Mouse (Mus musculus) liver, embryonic 14.5 days (tissue): ENCODE data around the gene Tmem242. TPM values are rescaled to one million over a fixed set of nuclear protein-coding genes. Genes with fewer than 3 reads are reported as not detected.

Experiments used
- ATAC-seq: fragments of 200-750 bp; cut with Nextera tagmentation; 2 replicates; pipeline ENCODE4 v1.8.0; 2017; ENCODE audit warnings: moderate number of reproducible peaks, mild to moderate bottlenecking, moderate library complexity; ENCODE audit not compliant: insufficient read depth
- DNase-seq, 3 experiments: peaks; one replicate each; pipeline ENCODE4 v3.0.0-alpha.2; 2012 to 2013; ENCODE audit warnings: low read depth in 3 of 3, low spot score in 3 of 3
- H3K27ac ChIP-seq: fragments of 300-500 bp; sonication (generic); 2 replicates; pipeline ENCODE4 v1.5.1; 2014; ENCODE audit warnings: moderate library complexity, mild to moderate bottlenecking, control low read depth, inconsistent platforms
- H3K27me3 ChIP-seq: fragments of 300-500 bp; sonication (generic); 2 replicates; pipeline ENCODE4 v1.6.1; 2014; ENCODE audit warnings: mild to moderate bottlenecking, low read length, moderate library complexity; ENCODE audit not compliant: control insufficient read depth, insufficient read depth
- H3K36me3 ChIP-seq: fragments of 300-500 bp; sonication (generic); replicated peaks from 2 replicates; pipeline ENCODE4 v1.6.1; 2014; ENCODE audit warnings: low read depth; ENCODE audit not compliant: control insufficient read depth, insufficient read depth
- H3K4me1 ChIP-seq, 2 experiments: fragments of 200-500 bp in 1 of 2; fragments of 300-500 bp in 1 of 2; sonication (generic) in 1 of 2; replicated peaks; 2 replicates each; pipeline ENCODE4 v1.6.1; 2012 to 2014; ENCODE audit warnings: antibody characterized with exemption in 1 of 2, inconsistent platforms in 1 of 2, low read length in 1 of 2; ENCODE audit not compliant: control insufficient read depth in 2 of 2, insufficient read depth in 2 of 2
- H3K4me2 ChIP-seq: fragments of 300-500 bp; sonication (generic); 2 replicates; pipeline ENCODE4 v1.6.1; 2014; ENCODE audit warnings: low read depth, mild to moderate bottlenecking, control low read depth, moderate library complexity
- H3K4me3 ChIP-seq, 2 experiments: fragments of 200-500 bp in 1 of 2; fragments of 300-500 bp in 1 of 2; sonication (generic) in 1 of 2; 2 replicates each; pipeline ENCODE4 v1.5.1; 2012 to 2014; ENCODE audit warnings: low read depth in 2 of 2, low read length in 2 of 2, mild to moderate bottlenecking in 2 of 2, control low read depth in 1 of 2, inconsistent platforms in 1 of 2, moderate library complexity in 1 of 2; ENCODE audit not compliant: insufficient read depth in 1 of 2
- H3K9ac ChIP-seq: fragments of 300-500 bp; sonication (generic); replicated peaks from 2 replicates; pipeline ENCODE4 v1.6.1; 2014; ENCODE audit warnings: mild to moderate bottlenecking, control low read depth, moderate library complexity
- H3K9me3 ChIP-seq: fragments of 300-500 bp; sonication (generic); 2 replicates; pipeline ENCODE4 v1.6.1; 2016; ENCODE audit warnings: low read length, mixed read lengths; ENCODE audit not compliant: control insufficient read depth
- CTCF ChIP-seq: IDR thresholded peaks from 2 replicates; pipeline ENCODE4 v1.5.1; 2016; ENCODE audit warnings: antibody characterized with exemption, low read depth, control low read depth
- EP300 ChIP-seq: IDR thresholded peaks from 2 replicates; pipeline ENCODE4 v1.6.1; 2016; ENCODE audit warnings: antibody characterized with exemption, low read depth
- WGBS: fragments of 180-500 bp; shearing (Covaris S2); extraction: QIAGEN DNeasy Blood & Tissue Kit; methylation state at CpG from one replicate; pipeline ENCODE4 v1.1.7; 2014; ENCODE audit not compliant: insufficient replicate concordance; 5-methylcytosine and 5-hydroxymethylcytosine counted together
- microRNA-seq: library from miRNA; unstranded; fragments of <30 nt; microRNA quantifications from one replicate; pipeline ENCODE4, GENCODE M21; 2016
- polyA plus RNA-seq, 2 experiments: library from polyadenylated mRNA; depleted of rRNA in 1 of 2; stranded (reverse) in 1 of 2; unstranded in 1 of 2; fragments of >200 nt; fragmentation: Nextera tagmentation in 1 of 2; extraction: Ambion mirVana in 1 of 2; gene quantifications; 2 replicates each; pipeline versions ENCODE4 v1.2.1 to v1.2.3; 2012 to 2014

The Tmem242 gene
- polyA plus RNA-seq, 2 experiments = 10.5 to 42.5 TPM

DNA sequence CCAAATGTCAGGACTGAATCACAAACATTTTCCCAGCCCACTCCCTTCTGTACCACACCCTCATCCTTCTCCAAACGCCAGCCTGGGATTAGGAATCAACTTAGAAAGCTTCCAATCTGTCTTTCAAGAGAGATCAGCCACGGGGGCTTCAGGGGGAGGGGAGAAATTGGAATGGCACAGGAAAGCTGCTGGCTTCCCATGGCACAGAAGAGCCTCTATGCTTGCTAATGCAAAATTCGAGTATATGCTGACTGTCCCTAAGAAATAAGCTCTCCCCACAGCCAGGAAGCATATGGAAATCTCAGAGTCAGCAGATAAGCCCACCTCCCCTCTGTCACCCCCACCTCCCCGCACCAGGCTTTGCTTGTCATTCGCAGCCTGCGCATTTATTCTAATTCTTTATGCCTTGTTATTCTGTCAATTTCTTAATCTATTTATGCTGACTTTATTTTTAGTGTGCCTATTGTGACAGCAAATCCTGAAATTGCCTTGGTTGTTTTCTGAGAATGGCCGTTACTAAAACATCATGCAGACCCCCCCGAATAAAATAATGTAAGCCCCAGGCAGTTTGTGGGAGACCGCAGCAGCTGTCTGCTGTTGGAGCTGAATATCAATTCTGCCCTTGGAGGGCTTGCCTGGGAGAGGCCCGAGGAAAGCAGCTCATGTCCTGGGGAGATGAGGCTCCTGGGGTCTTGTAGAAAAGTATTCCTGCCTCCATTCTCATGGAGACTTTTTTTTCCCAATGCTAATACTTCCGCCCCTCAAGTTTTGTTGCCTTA, 62.7 kb downstream of the Tmem242 start:
- Histone ChIP-seq H3K9ac (no peak overlapping the region), H3K4me1 (peaks cover 0 to 3% of the 10 kb centered on the region in 2 experiments; a peak in 2 of 4 replicates), H3K36me3 (no peaks in the 10 kb centered on the region), H3K27ac (no peak overlapping the region), H3K9me3 (no peaks in the 10 kb centered on the region), H3K27me3 (no peaks in the 10 kb centered on the region), H3K4me2 (no peak overlapping the region; the same call in 1 of the 2 replicates), H3K4me3 (no peak overlapping the region)
- WGBS = 25% methylated on average over 11 of the region's 11 CpGs
- TF ChIP-seq CTCF (no peak), EP300 (no peak)
- ATAC-seq (no peak), DNase-seq (no peak)

DNA sequence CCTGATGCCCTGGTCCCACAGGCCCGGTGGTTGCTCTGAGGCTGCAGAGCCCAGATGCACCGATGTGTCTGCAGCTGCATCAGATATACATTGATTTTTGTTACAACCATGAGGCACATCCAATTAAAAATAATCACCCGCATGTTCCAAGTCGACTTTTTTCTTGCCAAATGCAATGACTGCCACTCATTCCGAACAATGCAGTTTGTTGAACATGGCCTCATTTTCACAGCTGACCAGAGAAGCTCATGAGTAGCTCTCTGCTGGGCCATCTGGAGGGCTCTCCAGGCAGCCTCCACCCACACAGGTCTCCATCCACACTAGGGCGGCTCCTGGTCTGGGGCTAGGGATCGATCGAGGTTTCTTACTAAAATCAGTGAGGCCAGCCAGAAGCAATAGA, 67.1 kb downstream of the Tmem242 start:
- DNase-seq (no peak), ATAC-seq (no peak)
- H3K9ac ChIP-seq = no peak overlapping the region
- no peak overlapping the region for H3K4me3 ChIP-seq
- H3K4me1 ChIP-seq = peaks cover 0 to 1% of the 10 kb centered on the region in 2 experiments; a peak in 2 of 4 replicates
- H3K27me3 ChIP-seq = no peaks in the 10 kb centered on the region
- WGBS = 70% methylated on average over 8 of the region's 8 CpGs
- H3K9me3 ChIP-seq = no peaks in the 10 kb centered on the region
- TF ChIP-seq CTCF (no peak), EP300 (no peak)
- H3K36me3 ChIP-seq = no peaks in the 10 kb centered on the region
- no peak overlapping the region for H3K27ac ChIP-seq
- no peak overlapping the region for H3K4me2 ChIP-seq

DNA sequence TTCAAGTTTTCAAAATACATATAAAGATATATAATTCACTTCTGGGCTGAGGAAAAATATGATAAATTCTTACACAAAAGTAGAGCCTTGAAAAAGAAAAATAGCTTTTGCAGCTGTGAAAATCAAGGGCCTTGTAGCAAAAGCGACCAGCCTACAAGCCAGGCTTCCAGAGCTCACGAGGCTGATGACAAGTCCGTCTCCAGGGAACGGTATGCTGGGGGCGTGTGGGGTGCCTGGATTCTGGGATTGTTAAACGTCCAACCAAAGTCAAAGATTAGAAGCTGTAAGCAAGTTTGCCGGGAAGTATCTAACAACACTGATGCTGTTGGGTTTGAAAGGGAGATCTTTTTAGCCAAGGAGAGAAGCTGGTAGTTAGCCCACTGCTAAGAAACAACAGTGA, 68.5 kb downstream of the Tmem242 start:
- no peaks in the 10 kb centered on the region for H3K27me3 ChIP-seq
- H3K4me2 ChIP-seq = no peak overlapping the region
- H3K36me3 ChIP-seq = no peaks in the 10 kb centered on the region
- no peak for ATAC-seq
- TF ChIP-seq CTCF (no peak), EP300 (no peak)
- no peaks in the 10 kb centered on the region for H3K4me1 ChIP-seq
- no peak overlapping the region for H3K27ac ChIP-seq
- DNase-seq = no peak
- 68% methylated on average over 7 of the region's 7 CpGs for WGBS
- no peaks in the 10 kb centered on the region for H3K9me3 ChIP-seq
- H3K9ac ChIP-seq = no peak overlapping the region
- no peak overlapping the region for H3K4me3 ChIP-seq

DNA sequence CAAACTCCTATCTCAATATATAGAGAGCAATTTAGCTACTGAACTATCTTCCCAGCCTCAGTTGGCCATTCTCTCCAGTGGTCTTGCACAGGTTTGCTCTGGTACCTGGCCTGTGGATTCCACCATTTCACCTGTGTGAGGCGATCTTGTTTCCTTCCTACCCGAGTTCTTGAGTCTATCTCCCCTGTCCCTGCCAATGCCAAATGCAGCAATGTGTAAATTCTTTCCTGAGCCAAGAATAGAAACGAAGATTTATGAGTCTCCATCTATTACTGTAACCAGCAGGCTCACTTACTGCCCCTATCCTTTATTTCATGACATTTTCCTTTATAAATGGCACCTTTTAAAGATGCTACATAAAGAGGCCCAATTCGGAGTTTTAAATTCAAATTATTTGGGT, 69.0 kb downstream of the Tmem242 start:
- TF ChIP-seq CTCF (no peak), EP300 (no peak)

DNA sequence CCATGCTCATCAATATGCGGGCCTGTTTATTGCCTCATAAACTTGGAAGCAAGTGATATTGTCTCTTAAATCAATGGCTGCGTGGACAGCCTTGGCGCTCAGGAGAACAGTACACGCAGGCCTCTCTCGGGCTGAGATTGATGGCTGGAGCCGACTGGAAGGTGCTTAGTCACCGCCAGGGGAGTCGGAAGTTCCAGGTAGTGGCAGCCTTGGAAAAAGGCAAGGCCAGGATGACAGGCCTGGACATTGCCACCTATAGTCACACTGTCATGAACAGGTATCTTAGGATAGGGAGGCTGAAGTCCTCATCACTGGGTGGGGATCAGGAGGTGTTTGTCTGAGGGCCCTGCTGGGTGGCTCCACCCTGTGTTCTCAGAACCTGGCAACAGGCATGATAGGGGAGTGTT, 74.1 kb downstream of the Tmem242 start:
- Histone ChIP-seq H3K4me1 (no peaks in the 10 kb centered on the region), H3K27ac (no peak overlapping the region), H3K4me2 (no peak overlapping the region), H3K9me3 (no peaks in the 10 kb centered on the region), H3K36me3 (no peaks in the 10 kb centered on the region), H3K27me3 (no peaks in the 10 kb centered on the region), H3K9ac (no peak overlapping the region), H3K4me3 (no peak overlapping the region)
- no peak for DNase-seq
- no peak for TF ChIP-seq EP300
- no peak for TF ChIP-seq CTCF
- no peak for ATAC-seq
- 63% methylated on average over 8 of the region's 8 CpGs for WGBS

More for the DNA sequence above, 69.0 kb downstream of the Tmem242 start:
- Histone ChIP-seq H3K9me3 (no peaks in the 10 kb centered on the region), H3K4me2 (no peak overlapping the region), H3K27ac (no peak overlapping the region), H3K36me3 (no peaks in the 10 kb centered on the region), H3K9ac (no peak overlapping the region), H3K27me3 (no peaks in the 10 kb centered on the region), H3K4me3 (no peak overlapping the region), H3K4me1 (no peaks in the 10 kb centered on the region)
- 49% methylated on average over 4 of the region's 4 CpGs for WGBS
- no peak for DNase-seq
- ATAC-seq = no peak

Small RNA genes lying within 50 kb of the gene (microRNA-seq; reads per million reads assigned to microRNA genes)
- not detected for gene Gm22475

Other genes with a start within 250 kb of the Tmem242 start
- gene Ldhal6b, start 21.5 kb downstream of the Tmem242 start, polyA plus RNA-seq (2012; rRNA removed) = 0.02 and 0.09 TPM in 2 replicates
- gene Ldhal6b, start 21.5 kb downstream of the Tmem242 start, polyA plus RNA-seq (2014; fragmentation: Nextera tagmentation; extraction: Ambion mirVana) = not detected in 2 replicates
- gene Zdhhc14, start 52.3 kb upstream of the Tmem242 start, polyA plus RNA-seq (2012; rRNA removed) = 2.2 and 2.6 TPM in 2 replicates
- gene Zdhhc14, start 52.3 kb upstream of the Tmem242 start, polyA plus RNA-seq (2014; fragmentation: Nextera tagmentation; extraction: Ambion mirVana) = 4.7 and 5.8 TPM in 2 replicates